Mouse (Mus musculus) MEL (cell line): Measurements from ENCODE around the gene Mrpl9. TPM values are rescaled to one million over a fixed set of nuclear protein-coding genes. Genes with fewer than 3 reads are reported as not detected.

ENCODE experiments used
- DNase-seq: peaks from one replicate; pipeline ENCODE4 v3.0.0; 2011; ENCODE audit warnings: low read depth, low spot score
- H3K27ac ChIP-seq: 2 replicates; pipeline ENCODE4 v1.5.1; 2012; ENCODE audit warnings: low read depth, mild to moderate bottlenecking, control low read depth, low read length, moderate library complexity; ENCODE audit not compliant: control insufficient read depth
- H3K27me3 ChIP-seq, 2 experiments: fragments of 150-350 bp in 1 of 2; sonication (generic) in 1 of 2; 2 replicates each; pipeline ENCODE4 v1.6.1; 2012; ENCODE audit warnings: low read length in 2 of 2, mild to moderate bottlenecking in 2 of 2, improper control_type of control experiment in 1 of 2, moderate library complexity in 1 of 2; ENCODE audit not compliant: insufficient read depth in 2 of 2, control insufficient read depth in 1 of 2
- H3K36me3 ChIP-seq, 2 experiments: 2 replicates each; pipeline ENCODE4 v1.6.1; 2012 to 2014; ENCODE audit warnings: low read length in 2 of 2, improper control_type of control experiment in 1 of 2, inconsistent platforms in 1 of 2, mild to moderate bottlenecking in 1 of 2; ENCODE audit not compliant: insufficient read depth in 2 of 2, control insufficient read depth in 1 of 2
- H3K4me1 ChIP-seq, 2 experiments: fragments of 150-350 bp in 1 of 2; sonication (generic) in 1 of 2; 2 replicates each; pipeline ENCODE4 v1.6.1; 2012; ENCODE audit warnings: low read length in 2 of 2, improper control_type of control experiment in 1 of 2, mild to moderate bottlenecking in 1 of 2; ENCODE audit not compliant: insufficient read depth in 2 of 2, control insufficient read depth in 1 of 2
- H3K4me3 ChIP-seq, 2 experiments: fragments of 150-350 bp in 1 of 2; sonication (generic) in 1 of 2; 2 replicates each; pipeline ENCODE4 v1.5.1; 2012; ENCODE audit warnings: low read depth in 2 of 2, low read length in 2 of 2, mild to moderate bottlenecking in 2 of 2, moderate library complexity in 2 of 2, control low read depth in 1 of 2, improper control_type of control experiment in 1 of 2; ENCODE audit not compliant: control insufficient read depth in 1 of 2, insufficient read depth in 1 of 2
- H3K79me2 ChIP-seq: 2 replicates; pipeline ENCODE4 v1.6.1; 2012; ENCODE audit warnings: mild to moderate bottlenecking, low read length, moderate library complexity; ENCODE audit not compliant: control insufficient read depth, poor library complexity, insufficient read depth
- H3K9ac ChIP-seq: 2 replicates; pipeline ENCODE4 v1.6.1; 2012; ENCODE audit warnings: low read depth, mild to moderate bottlenecking, control low read depth, low read length, moderate library complexity; ENCODE audit not compliant: control insufficient read depth, poor library complexity, severe bottlenecking
- H3K9me3 ChIP-seq: fragments of 150-350 bp; sonication (generic); replicated peaks from 2 replicates; pipeline ENCODE4 v1.6.1; 2012; ENCODE audit warnings: mild to moderate bottlenecking, low read length, improper control_type of control experiment, moderate library complexity; ENCODE audit not compliant: insufficient read depth
- CHD1 ChIP-seq: IDR thresholded peaks from 2 replicates; pipeline ENCODE4 v1.6.1; 2012; ENCODE audit warnings: low read depth, mild to moderate bottlenecking, inconsistent platforms, low read length, improper control_type of control experiment
- CTCF ChIP-seq, 3 experiments: IDR thresholded peaks in 2 of 3; conservative IDR thresholded peaks in 1 of 3; 2 replicates each; pipeline ENCODE4 v1.5.1; 2011 to 2012; ENCODE audit warnings: low read length in 3 of 3, low read depth in 2 of 3, mild to moderate bottlenecking in 2 of 3, improper control_type of control experiment in 1 of 3, inconsistent platforms in 1 of 3, mixed read lengths in 1 of 3, moderate library complexity in 1 of 3; ENCODE audit not compliant: control insufficient read depth in 1 of 3, insufficient read depth in 1 of 3, poor library complexity in 1 of 3, severe bottlenecking in 1 of 3
- ELF1 ChIP-seq: IDR thresholded peaks from 2 replicates; pipeline ENCODE4 v1.6.1; 2014; ENCODE audit warnings: low read depth, mild to moderate bottlenecking, inconsistent platforms, low read length, improper control_type of control experiment, moderate library complexity
- ETS1 ChIP-seq: IDR thresholded peaks from 2 replicates; pipeline ENCODE4 v1.6.1; 2012; ENCODE audit warnings: low read depth, mild to moderate bottlenecking, inconsistent platforms, low read length, improper control_type of control experiment, moderate library complexity
- GABPA ChIP-seq: IDR thresholded peaks from 2 replicates; pipeline ENCODE4 v1.6.1; 2012; ENCODE audit warnings: low read depth, mild to moderate bottlenecking, inconsistent platforms, low read length, improper control_type of control experiment, moderate library complexity
- GATA1 ChIP-seq: IDR thresholded peaks from 2 replicates; pipeline ENCODE4 v1.6.1; 2011; ENCODE audit warnings: low read depth, low read length, improper control_type of control experiment
- HCFC1 ChIP-seq: IDR thresholded peaks from 2 replicates; pipeline ENCODE4 v1.6.1; 2012; ENCODE audit warnings: low read depth, mild to moderate bottlenecking, inconsistent platforms, low read length, improper control_type of control experiment, moderate library complexity
- KAT2A ChIP-seq: conservative IDR thresholded peaks from 2 replicates; pipeline ENCODE4 v1.6.1; 2012; ENCODE audit warnings: low read depth, low read length, improper control_type of control experiment, inconsistent platforms
- MAX ChIP-seq: IDR thresholded peaks from 2 replicates; pipeline ENCODE4 v1.6.1; 2011; ENCODE audit warnings: low read length, improper control_type of control experiment
- MAZ ChIP-seq: IDR thresholded peaks from 2 replicates; pipeline ENCODE4 v1.6.1; 2012; ENCODE audit warnings: low read depth, mild to moderate bottlenecking, inconsistent platforms, low read length, improper control_type of control experiment
- MXI1 ChIP-seq: IDR thresholded peaks from 2 replicates; pipeline ENCODE4 v1.6.1; 2011; ENCODE audit warnings: mild to moderate bottlenecking, low read depth, low read length, improper control_type of control experiment
- MYC ChIP-seq: IDR thresholded peaks from 2 replicates; pipeline ENCODE4 v1.6.1; 2011; ENCODE audit warnings: low read depth, mild to moderate bottlenecking, low read length, improper control_type of control experiment, moderate library complexity
- SMC3 ChIP-seq: IDR thresholded peaks from 2 replicates; pipeline ENCODE4 v1.6.1; 2011; ENCODE audit warnings: low read depth, low read length, improper control_type of control experiment
- TCF12 ChIP-seq: IDR thresholded peaks from 2 replicates; pipeline ENCODE4 v1.6.1; 2014; ENCODE audit warnings: low read depth, mild to moderate bottlenecking, inconsistent platforms, low read length, improper control_type of control experiment, moderate library complexity
- ZC3H11A ChIP-seq: IDR thresholded peaks from 2 replicates; pipeline ENCODE4 v1.6.1; 2012; ENCODE audit warnings: low read depth, mild to moderate bottlenecking, inconsistent platforms, low read length, improper control_type of control experiment
- ZKSCAN1 ChIP-seq: IDR thresholded peaks from 2 replicates; pipeline ENCODE4 v1.6.1; 2012; ENCODE audit warnings: low read depth, mild to moderate bottlenecking, inconsistent platforms, low read length, improper control_type of control experiment, moderate library complexity
- ZNF384 ChIP-seq: IDR thresholded peaks from 2 replicates; pipeline ENCODE4 v1.6.1; 2012; ENCODE audit warnings: low read depth, mild to moderate bottlenecking, inconsistent platforms, low read length, improper control_type of control experiment
- polyA plus RNA-seq, 2 experiments: library from polyadenylated mRNA; stranded (reverse) in 1 of 2; unstranded in 1 of 2; fragments of >175 nt in 1 of 2; fragments of >200 nt in 1 of 2; gene quantifications; 2 replicates each; pipeline versions ENCODE4 v1.2.1 to v1.2.4; 2012; ENCODE audit warnings: low replicate concordance in 2 of 2, low read depth in 1 of 2; ENCODE audit not compliant: insufficient read length in 2 of 2, insufficient read depth in 1 of 2, missing spikeins in 1 of 2
- total RNA-seq: library from RNA; depleted of rRNA; stranded (reverse); fragments of 300-350 nt; gene quantifications from 2 replicates; pipeline ENCODE4 v1.2.3, GENCODE M21; 2012

Gene Mrpl9
- total and polyA plus RNA-seq, 3 experiments: 191 to 208 TPM; not detected in 1

DNA sequence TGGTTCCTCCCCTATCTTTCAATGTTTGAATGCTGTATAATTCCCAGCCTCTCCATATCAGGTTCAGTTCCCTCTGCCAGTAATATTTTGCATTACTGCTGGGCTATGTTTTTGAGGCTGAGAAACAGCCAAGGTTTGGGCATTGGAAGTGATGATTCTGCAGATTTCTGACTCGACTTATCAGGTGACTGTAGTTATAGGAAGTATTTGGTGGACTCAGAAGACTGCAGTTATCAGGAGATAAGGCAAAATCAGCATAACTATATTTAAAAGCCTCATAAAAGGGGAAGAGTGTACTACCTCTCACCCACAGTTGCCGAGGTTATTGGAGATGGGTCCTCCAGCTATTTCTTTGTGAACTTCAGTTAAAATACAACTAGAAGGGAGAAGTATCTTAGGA, 12.1 kb upstream of the Mrpl9 start (continued):
- TF ChIP-seq ETS1: peak; percentile 95
- TF ChIP-seq HCFC1: 0 out of 2 replicates have a peak, but pooled peaks have one; percentile 34

DNA sequence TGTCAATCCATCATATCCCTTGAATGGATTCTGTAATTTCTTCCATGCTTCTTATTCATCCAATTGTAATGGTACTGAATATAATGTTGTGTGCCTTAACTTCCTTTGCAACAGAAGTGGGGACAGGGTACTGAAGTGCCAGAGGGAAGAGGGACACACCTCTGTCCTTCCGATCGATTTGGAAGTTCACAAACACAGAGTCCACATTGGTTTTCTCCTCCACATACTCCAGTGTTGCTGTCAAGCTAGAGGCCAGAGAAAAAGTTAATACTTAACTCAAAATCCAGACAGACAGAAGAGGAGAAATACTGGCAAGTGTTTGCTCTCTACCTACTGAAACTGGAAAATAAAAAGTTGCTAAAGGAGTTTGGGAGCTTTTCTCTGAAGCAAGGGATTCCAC, 8.8 kb upstream of the Mrpl9 start:
- TF ChIP-seq MAZ (no peak), MYC (no peak), GABPA (no peak), TCF12 (no peak), MXI1 (no peak), ELF1 (no peak), HCFC1 (no peak)
- TF ChIP-seq, all 39 proteins: peak for 0
- Histone ChIP-seq H3K9me3 (no peaks in the 10 kb centered on the region), H3K27me3 (peaks cover 6 to 12% of the 10 kb centered on the region in 2 experiments), H3K9ac (no peak overlapping the region), H3K79me2 (no peaks in the 10 kb centered on the region), H3K4me1 (peaks cover 9 to 10% of the 10 kb centered on the region in 2 experiments), H3K4me3 (no peak overlapping the region), H3K27ac (no peak overlapping the region), H3K36me3 (peaks cover 0 to 17% of the 10 kb centered on the region in 2 experiments; a peak in 2 of 4 replicates)
- no peak for DNase-seq

DNA sequence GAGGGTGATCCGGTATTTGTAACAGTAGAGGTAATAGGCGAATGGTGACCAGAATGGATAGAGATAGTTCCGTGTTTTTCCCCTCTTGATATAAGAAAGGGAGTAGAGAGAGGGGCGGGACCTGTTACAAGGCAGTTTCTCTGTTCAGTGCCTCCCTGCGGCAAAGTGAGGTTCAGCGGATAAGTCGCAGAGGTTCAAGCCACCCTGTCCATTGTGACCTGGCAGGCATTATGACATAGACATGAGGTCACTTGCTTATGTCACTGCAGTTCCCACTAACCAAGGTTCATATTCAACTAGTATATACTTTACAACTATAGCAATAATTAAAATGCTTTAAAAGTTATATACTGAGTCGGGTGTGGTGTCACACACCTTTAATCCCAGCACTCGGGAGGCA, 6.7 kb upstream of the Mrpl9 start:
- no peak for TF ChIP-seq GATA1
- TF ChIP-seq ELF1: no peak
- TF ChIP-seq CTCF (IDR thresholded peaks at IDR 0.05 in 2 of 3, conservative IDR thresholded peaks at IDR 0.05 in 1 of 3; ENCODE audit: control insufficient read depth in 1 of 3, insufficient read depth in 1 of 3, low read depth in 2 of 3, low read length in 3 of 3, poor library complexity in 1 of 3, severe bottlenecking in 1 of 3): peak in 1 of 3 experiments; percentile 19; a peak in 1 of 6 replicates
- 0 out of 2 replicates have a peak, but pooled peaks have one; percentile 16 for TF ChIP-seq SMC3
- no peak for TF ChIP-seq CHD1
- no peak for TF ChIP-seq KAT2A
- TF ChIP-seq ZNF384: no peak
- TF ChIP-seq ZKSCAN1: no peak
- no peak for TF ChIP-seq ZC3H11A
- no peak for TF ChIP-seq MAX
- TF ChIP-seq, all 39 proteins: peak for 2
- Histone ChIP-seq H3K79me2 (no peaks in the 10 kb centered on the region), H3K36me3 (peaks cover 0 to 8% of the 10 kb centered on the region in 2 experiments; a peak in 2 of 4 replicates), H3K9me3 (no peaks in the 10 kb centered on the region), H3K4me1 (peaks cover under 1 to 1% of the 10 kb centered on the region in 2 experiments; a peak in 2 of 4 replicates), H3K4me3 (no peak overlapping the region), H3K27me3 (peaks cover 7 to 16% of the 10 kb centered on the region in 2 experiments), H3K9ac (no peak overlapping the region), H3K27ac (no peak overlapping the region)
- peak; percentile 43 for DNase-seq
